ENCODE assay signal across 9 mouse cellular contexts in genomic region chr13:31408439-31409122, GRCm38 (mm10).
DNase-seq lines count a peak whose midpoint lies in the region; TF ChIP-seq lines count a peak whose summit lies in the region.
"Had no signal": no experiment of that assay in that cellular context is flagged by ENCODE, and none has a peak within 500 bp of the region (broad histone marks: within the 10 kb centered on the region; RNA-seq: fewer than 3 reads in every experiment).

No protein-coding gene starts in this region.

- DNase-seq in cerebellum, postnatal 4 days (ENCODE audit: low spot score in 2 of 2): peak; percentile 22 to 57
- no peak for DNase-seq in cerebellum, adult 9-11 months
- peak; percentile 3 for DNase-seq in right cerebral cortex, adult 18-20 months
- no peak for DNase-seq in right cerebral cortex, postnatal 25 days
- DNase-seq in layer of hippocampus, adult 2 months (ENCODE audit: low spot score in 2 of 2): peak; percentile 25 to 34
- DNase-seq in retina, adult 2 months (ENCODE audit: low read depth, low spot score): peak; percentile 3
- no peak for DNase-seq in adrenal gland, adult 2 months
- DNase-seq in thymus, postnatal 4 days: no peak

- no peak for TF ChIP-seq CTCF in layer of hippocampus, adult 2 months (conservative IDR thresholded peaks at IDR 0.05)

- H3K27ac ChIP-seq in layer of hippocampus, adult 2 months: no peak overlapping the region

- H3K4me3 ChIP-seq in layer of hippocampus, adult 2 months: peak overlapping the region; percentile 23; the same call in 1 of the 2 replicates
- H3K4me3 ChIP-seq: erythroblast, embryonic 14.5 days had no signal

Comparison
In these comparisons a context has a peak if more than half of its experiments do, and no peak if none do; other contexts are left out.
1. DNase-seq: peak in cerebellum, postnatal 4 days (2 of 2), right cerebral cortex, adult 18-20 months (single experiment), layer of hippocampus, adult 2 months (2 of 2) and retina, adult 2 months (single experiment); none in cerebellum, adult 9-11 months (single experiment), right cerebral cortex, postnatal 25 days (single experiment), adrenal gland, adult 2 months (single experiment) and thymus, postnatal 4 days (single experiment).